Mouse (Mus musculus) neural tube, embryonic 14.5 days (tissue): ENCODE measurements around the gene Olfr20. TPM values are rescaled to one million over a fixed set of nuclear protein-coding genes. Genes with fewer than 3 reads are reported as not detected.
"Not testable (repeated sequence)": the region's sequence is repeated elsewhere in the genome, so short reads cannot be mapped to it uniquely, and the experiment has no call there.

Source experiments
- ATAC-seq: fragments of 200-750 bp; cut with Nextera tagmentation; 2 replicates; pipeline ENCODE4 v1.8.0; 2017; ENCODE audit warnings: low read depth, mild to moderate bottlenecking, moderate TSS enrichment, moderate library complexity
- H3K27ac ChIP-seq: fragments of 300-500 bp; sonication (generic); 2 replicates; pipeline ENCODE4 v1.5.1; 2014; ENCODE audit warnings: low read depth, mild to moderate bottlenecking, control low read depth, low read length, moderate library complexity, mixed read lengths
- H3K27me3 ChIP-seq: fragments of 300-500 bp; sonication (generic); 2 replicates; pipeline ENCODE4 v1.6.1; 2014; ENCODE audit warnings: low read length; ENCODE audit not compliant: control insufficient read depth, insufficient read depth
- H3K36me3 ChIP-seq: fragments of 300-500 bp; sonication (generic); 2 replicates; pipeline ENCODE4 v1.6.1; 2014; ENCODE audit warnings: low read length, mixed read lengths; ENCODE audit not compliant: control insufficient read depth, insufficient read depth
- H3K4me1 ChIP-seq: fragments of 300-500 bp; sonication (generic); 2 replicates; pipeline ENCODE4 v1.6.1; 2014; ENCODE audit warnings: low read length; ENCODE audit not compliant: control insufficient read depth, insufficient read depth
- H3K4me2 ChIP-seq: fragments of 300-500 bp; sonication (generic); 2 replicates; pipeline ENCODE4 v1.6.1; 2014; ENCODE audit warnings: mild to moderate bottlenecking, low read depth, low read length, control low read depth
- H3K4me3 ChIP-seq: fragments of 300-500 bp; sonication (generic); 2 replicates; pipeline ENCODE4 v1.5.1; 2014; ENCODE audit warnings: low read depth, low read length, control low read depth, mixed read lengths
- H3K9ac ChIP-seq: fragments of 300-500 bp; sonication (generic); replicated peaks from 2 replicates; pipeline ENCODE4 v1.6.1; 2014; ENCODE audit warnings: low read depth, mild to moderate bottlenecking, control low read depth, low read length, mixed read lengths
- H3K9me3 ChIP-seq: fragments of 300-500 bp; sonication (generic); 2 replicates; pipeline ENCODE4 v1.6.1; 2016; ENCODE audit warnings: low read length; ENCODE audit not compliant: control insufficient read depth
- WGBS: fragments of 180-500 bp; shearing (Covaris S2); extraction: QIAGEN DNeasy Blood & Tissue Kit; methylation state at CpG from one replicate; pipeline ENCODE4 v1.1.7; 2014; 5-methylcytosine and 5-hydroxymethylcytosine counted together
- polyA plus RNA-seq: library from polyadenylated mRNA; unstranded; fragments of >200 nt; fragmentation: Nextera tagmentation; extraction: Ambion mirVana; gene quantifications from 2 replicates; pipeline ENCODE4 v1.2.1, GENCODE M21; 2014

The Olfr20 gene
- polyA plus RNA-seq, result not detected in 2 replicates

DNA sequence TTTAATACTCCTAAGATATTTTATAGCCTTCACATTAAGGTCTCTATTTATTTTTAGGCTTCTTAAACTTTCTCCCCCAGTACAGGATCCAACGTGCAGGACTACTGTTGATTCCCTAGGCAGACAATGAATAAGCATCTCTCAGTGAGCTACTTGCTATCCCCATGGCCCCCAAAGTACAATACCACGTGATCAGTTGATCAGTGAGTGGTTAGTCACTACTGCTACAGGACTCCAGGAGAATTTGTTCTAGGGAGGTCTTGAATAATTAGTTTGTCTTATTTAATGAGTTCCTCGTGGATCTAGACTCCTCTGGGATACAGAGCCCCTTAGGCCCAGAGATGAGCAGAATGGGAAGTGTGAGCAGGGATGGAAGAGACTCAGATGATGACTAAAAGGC lies at the start of gene Olfr20:
Olfr20 (plus strand) TSS at position 301 of the 400 bp plus-strand sequence.
- H3K4me2 ChIP-seq, result no peak within 1 kb of the TSS
- ATAC-seq, result no peak
- H3K4me1 ChIP-seq, result no peaks in the 10 kb centered on the region
- H3K9me3 ChIP-seq, result no peaks in the 10 kb centered on the region
- H3K36me3 ChIP-seq, result no peaks in the 10 kb centered on the region
- no peak within 1 kb of the TSS for H3K27ac ChIP-seq
- no peaks in the 10 kb centered on the region for H3K27me3 ChIP-seq
- 50% methylated on average over 3 of the region's 3 CpGs for WGBS
- no peak within 1 kb of the TSS for H3K4me3 ChIP-seq
- no peak within 1 kb of the TSS for H3K9ac ChIP-seq

DNA sequence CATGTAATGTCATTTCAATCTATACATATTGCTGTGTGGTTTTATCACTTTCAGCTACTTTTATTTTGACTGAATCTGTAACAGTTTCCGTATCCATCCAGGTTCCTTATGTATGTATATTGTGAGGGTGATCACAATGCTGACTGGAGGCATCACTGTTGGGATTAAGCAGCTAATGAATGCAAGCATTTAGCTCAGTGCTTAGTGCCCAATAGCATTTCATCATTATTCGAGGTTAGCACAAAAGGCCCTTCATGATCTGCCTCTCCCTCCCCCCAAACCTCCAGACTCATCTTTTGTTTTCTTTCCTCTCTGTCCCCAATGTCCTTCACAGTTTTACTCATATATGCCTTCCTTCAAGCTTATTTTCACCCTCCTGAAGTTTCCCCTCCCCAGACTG lies 47.5 kb upstream of the Olfr20 start:
- no peak overlapping the region for H3K27ac ChIP-seq
- no peak for ATAC-seq
- no peaks in the 10 kb centered on the region for H3K4me1 ChIP-seq
- no peaks in the 10 kb centered on the region for H3K9me3 ChIP-seq
- H3K4me2 ChIP-seq, result no peak overlapping the region
- H3K27me3 ChIP-seq, result no peaks in the 10 kb centered on the region
- no peak overlapping the region for H3K9ac ChIP-seq
- WGBS, result 38% methylated on average over 2 of the region's 2 CpGs
- H3K36me3 ChIP-seq, result no peaks in the 10 kb centered on the region
- no peak overlapping the region for H3K4me3 ChIP-seq

DNA sequence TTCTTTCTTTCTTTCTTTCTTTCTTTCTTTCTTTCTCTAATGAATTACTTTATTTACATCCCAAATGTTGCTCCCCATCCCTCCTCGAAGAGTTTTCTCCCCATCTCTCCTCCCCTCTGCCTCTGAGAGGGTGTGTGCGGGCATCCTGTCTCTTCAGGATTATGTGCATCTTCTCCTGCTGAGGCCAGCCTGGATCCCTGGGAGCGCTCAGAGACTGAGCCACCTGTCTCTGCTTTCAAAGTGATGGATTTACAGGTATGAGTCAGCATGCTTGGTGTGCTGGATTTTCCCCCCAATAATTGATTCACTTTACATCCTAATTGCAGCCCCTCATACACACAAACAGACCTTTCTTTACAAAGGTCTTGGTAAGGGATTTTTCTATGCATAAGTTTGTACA lies 34.6 kb upstream of the Olfr20 start:
- ATAC-seq, result no peak

DNA sequence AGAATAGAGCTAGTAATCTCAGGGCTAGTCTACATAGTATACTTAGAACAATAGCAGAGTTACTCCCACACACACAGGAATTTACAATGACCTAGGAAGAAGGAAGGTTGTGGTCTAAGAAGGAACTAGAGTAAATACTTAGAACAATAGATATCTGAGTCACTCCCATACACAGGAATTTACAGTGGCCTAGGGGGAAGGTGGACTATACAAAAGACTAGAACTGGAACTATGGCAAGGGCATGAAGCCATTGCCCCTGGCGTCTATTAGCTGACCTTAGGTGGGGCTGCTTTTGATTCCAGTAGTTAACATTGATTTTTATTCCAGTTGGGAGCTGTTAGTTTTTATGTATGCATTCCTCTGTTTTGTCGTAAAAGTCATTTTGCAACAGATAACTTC lies 32.0 kb upstream of the Olfr20 start:
- not testable (repeated sequence) for ATAC-seq

More for the DNA sequence above, 34.6 kb upstream of the Olfr20 start:
- H3K4me2 ChIP-seq, result no peak overlapping the region
- no peak overlapping the region for H3K4me3 ChIP-seq
- H3K9ac ChIP-seq, result no peak overlapping the region
- no peaks in the 10 kb centered on the region for H3K4me1 ChIP-seq
- 45% methylated on average over 3 of the region's 3 CpGs for WGBS
- H3K9me3 ChIP-seq, result no peaks in the 10 kb centered on the region
- H3K27ac ChIP-seq, result no peak overlapping the region
- no peaks in the 10 kb centered on the region for H3K36me3 ChIP-seq
- H3K27me3 ChIP-seq, result no peaks in the 10 kb centered on the region

DNA sequence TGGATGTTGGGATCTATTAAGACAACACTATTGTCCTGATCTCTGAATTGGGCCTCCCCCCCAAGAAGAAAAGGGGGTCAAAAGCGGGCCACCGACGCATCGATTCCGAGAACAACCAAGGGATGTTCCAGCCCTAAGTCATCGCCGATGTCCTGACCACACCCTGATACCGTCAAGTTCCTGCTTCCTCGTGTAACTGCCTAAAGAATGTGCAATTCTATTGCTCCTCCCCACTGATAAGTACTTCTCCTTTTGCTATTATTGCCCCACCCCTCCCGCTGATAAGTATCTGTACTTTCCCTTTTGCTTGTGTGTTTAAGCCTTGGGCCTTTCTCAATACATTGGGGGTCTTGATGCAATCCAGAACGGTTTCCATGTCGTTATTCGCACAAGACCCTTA lies 29.5 kb upstream of the Olfr20 start:
- not testable (repeated sequence) for H3K9me3 ChIP-seq, ATAC-seq, H3K9ac ChIP-seq, H3K4me3 ChIP-seq, H3K36me3 ChIP-seq, H3K4me1 ChIP-seq, H3K4me2 ChIP-seq, H3K27ac ChIP-seq, H3K27me3 ChIP-seq
- 94% methylated on average over 13 of the region's 13 CpGs for WGBS

More for the DNA sequence above, 32.0 kb upstream of the Olfr20 start:
- not testable (repeated sequence) for H3K27me3 ChIP-seq, H3K27ac ChIP-seq, H3K9me3 ChIP-seq, H3K4me1 ChIP-seq, H3K4me3 ChIP-seq, H3K36me3 ChIP-seq, H3K4me2 ChIP-seq, H3K9ac ChIP-seq
- 84% methylated on average over 2 of the region's 2 CpGs for WGBS

DNA sequence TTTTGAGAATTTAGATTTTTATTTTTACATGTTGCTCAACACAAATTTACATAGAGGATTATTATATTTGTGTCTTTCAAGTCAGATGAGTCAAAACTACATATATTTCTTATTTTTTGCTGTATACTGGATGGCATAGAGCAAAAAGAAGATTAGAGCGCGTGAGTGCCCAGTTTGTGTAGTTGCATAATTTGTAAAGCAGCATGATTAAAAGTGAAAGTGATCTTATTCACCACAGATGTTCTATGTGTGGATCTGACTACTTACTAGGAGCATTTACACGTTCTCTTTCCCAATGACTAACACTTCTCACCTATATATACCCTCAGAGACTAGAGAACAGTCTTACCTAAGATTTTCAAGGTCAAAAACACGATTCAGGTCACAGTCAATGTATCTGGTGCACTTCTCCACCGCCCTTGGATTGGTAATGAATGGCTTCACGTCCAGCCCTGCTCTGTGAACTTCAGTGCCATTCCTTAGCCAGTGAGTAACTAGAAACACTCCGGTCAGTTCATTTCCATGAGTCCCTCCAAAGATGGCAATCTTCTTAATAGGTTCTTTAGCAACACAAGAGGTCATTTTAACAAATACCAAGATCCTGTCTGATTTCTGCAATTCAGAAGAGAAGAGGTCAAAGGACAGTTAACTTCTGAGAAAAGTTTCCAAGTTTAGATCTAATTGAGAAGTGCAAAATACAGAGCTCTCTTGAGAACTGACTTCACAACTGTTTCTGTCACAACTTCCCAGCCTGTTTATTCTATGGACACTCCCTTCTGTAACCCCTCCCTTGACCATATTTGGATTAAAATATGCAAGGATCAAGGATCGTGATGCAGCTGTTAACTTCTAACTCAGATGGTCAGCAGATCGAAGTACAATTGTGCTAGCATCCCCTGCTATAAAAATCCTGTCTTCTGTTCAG lies 26.4 kb upstream of the Olfr20 start:
- Histone ChIP-seq H3K4me3 (no peak overlapping the region), H3K4me2 (no peak overlapping the region), H3K9ac (no peak overlapping the region), H3K27ac (no peak overlapping the region), H3K36me3 (no peaks in the 10 kb centered on the region), H3K9me3 (no peaks in the 10 kb centered on the region), H3K27me3 (no peaks in the 10 kb centered on the region), H3K4me1 (no peaks in the 10 kb centered on the region)
- ATAC-seq, result no peak
- WGBS, result 75% methylated on average over 9 of the region's 9 CpGs

DNA sequence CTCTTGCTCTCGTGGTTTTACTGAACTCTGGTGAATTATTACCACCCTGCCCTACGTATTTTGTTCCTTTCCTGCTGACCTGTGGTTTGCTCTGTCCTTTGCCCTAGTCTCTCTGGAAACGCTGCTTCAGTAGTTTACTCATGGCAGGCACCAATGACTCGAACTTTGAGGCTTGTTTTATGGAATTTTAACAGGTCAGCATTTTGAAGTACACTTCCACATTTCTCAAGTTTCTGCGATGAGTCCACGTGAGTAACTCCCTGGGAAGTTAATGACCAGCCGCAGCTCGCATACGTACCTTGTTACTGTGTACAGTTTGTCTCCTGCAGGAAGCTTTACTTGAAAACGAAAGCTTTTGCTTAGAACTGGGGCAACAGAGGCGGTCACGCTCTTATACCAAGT lies 24.1 kb upstream of the Olfr20 start:
- Histone ChIP-seq H3K4me2 (no peak overlapping the region), H3K9me3 (no peaks in the 10 kb centered on the region), H3K4me1 (no peaks in the 10 kb centered on the region), H3K27me3 (no peaks in the 10 kb centered on the region), H3K4me3 (no peak overlapping the region), H3K36me3 (no peaks in the 10 kb centered on the region), H3K9ac (no peak overlapping the region), H3K27ac (no peak overlapping the region)
- 59% methylated on average over 12 of the region's 12 CpGs for WGBS
- ATAC-seq, result no peak

DNA sequence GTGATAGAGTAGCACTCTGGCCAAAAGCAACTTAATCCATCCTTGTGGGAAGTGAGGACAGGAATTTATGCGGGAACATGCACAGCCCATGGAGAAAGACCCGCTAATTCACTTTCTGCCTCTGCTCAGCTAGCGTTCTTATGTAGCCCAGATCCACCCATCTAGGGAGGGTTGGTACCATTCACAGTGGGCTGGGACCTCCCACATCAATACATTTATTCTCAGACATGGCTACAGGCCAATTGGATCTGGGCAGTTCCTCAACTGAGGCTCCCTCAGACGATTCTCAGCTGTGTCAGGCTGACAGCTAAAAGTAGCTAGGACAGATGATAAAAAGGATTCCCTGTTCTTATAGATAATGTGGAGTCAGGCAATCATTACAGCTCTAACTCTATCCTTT lies 23.2 kb upstream of the Olfr20 start:
- 76% methylated on average over 4 of the region's 4 CpGs for WGBS
- Histone ChIP-seq H3K9ac (no peak overlapping the region), H3K27me3 (no peaks in the 10 kb centered on the region), H3K9me3 (no peaks in the 10 kb centered on the region), H3K36me3 (no peaks in the 10 kb centered on the region), H3K4me1 (no peaks in the 10 kb centered on the region), H3K4me3 (no peak overlapping the region), H3K4me2 (no peak overlapping the region), H3K27ac (no peak overlapping the region)
- no peak for ATAC-seq

DNA sequence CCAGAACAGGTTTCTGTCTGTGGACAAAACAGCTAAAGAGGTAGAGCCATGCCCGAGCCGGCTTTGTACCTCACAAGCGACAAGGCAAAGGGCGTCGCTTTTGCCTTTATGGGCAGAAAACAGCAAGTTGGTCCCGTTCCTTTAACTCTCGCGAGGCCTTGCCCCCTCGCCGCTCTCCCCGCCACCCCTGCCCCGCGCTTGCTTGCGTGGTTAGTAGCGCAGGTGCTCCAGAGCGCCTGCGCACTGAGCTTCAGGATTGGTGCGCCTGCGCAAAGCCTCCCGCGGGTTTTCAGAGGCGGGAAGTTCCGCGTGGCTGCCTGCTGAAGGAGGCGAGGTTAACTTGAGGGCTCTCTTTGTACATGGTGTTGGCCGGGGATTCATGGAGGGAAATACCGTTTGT lies 21.1 kb upstream of the Olfr20 start, which contains the start of the genes Aspa, Gm49340 and Spata22:
Aspa (minus strand) TSS at position 155 of the 400 bp plus-strand sequence.
Gm49340 (plus strand) TSS at position 300 of the 400 bp plus-strand sequence.
Spata22 (plus strand) TSS at position 300 of the 400 bp plus-strand sequence.
- Histone ChIP-seq H3K4me2 (no peak within 1 kb of the TSS), H3K4me1 (no peaks in the 10 kb centered on the region), H3K27ac (no peak within 1 kb of the TSS), H3K36me3 (no peaks in the 10 kb centered on the region), H3K27me3 (no peaks in the 10 kb centered on the region), H3K9ac (no peak within 1 kb of the TSS), H3K9me3 (no peaks in the 10 kb centered on the region), H3K4me3 (no peak within 1 kb of the TSS)
- no peak for ATAC-seq
- WGBS, result 77% methylated on average over 27 of the region's 27 CpGs
